Mouse (Mus musculus) forebrain, postnatal 0 days (tissue): ENCODE measurements around the gene Akap13. TPM values are rescaled to one million over a fixed set of nuclear protein-coding genes. Genes with fewer than 3 reads are reported as not detected.
"Not testable (repeated sequence)": the region's sequence is repeated elsewhere in the genome, so short reads cannot be mapped to it uniquely, and the experiment has no call there.

ENCODE experiments used
- ATAC-seq: fragments of 200-750 bp; cut with Nextera tagmentation; 2 replicates; pipeline ENCODE4 v1.8.0; 2017; ENCODE audit warnings: mild to moderate bottlenecking, moderate library complexity
- DNase-seq: peaks from one replicate; pipeline ENCODE4 v3.0.0-alpha.2; 2015
- H3K27ac ChIP-seq: fragments of 300-500 bp; sonication (generic); 2 replicates; pipeline ENCODE4 v1.5.1; 2014; ENCODE audit warnings: low read depth, mild to moderate bottlenecking, antibody characterized with exemption, low read length, moderate library complexity, mixed read lengths
- H3K27me3 ChIP-seq: fragments of 300-500 bp; sonication (generic); 2 replicates; pipeline ENCODE4 v1.6.1; 2014; ENCODE audit warnings: mild to moderate bottlenecking, low read length, mixed read lengths; ENCODE audit not compliant: insufficient read depth
- H3K36me3 ChIP-seq: fragments of 300-500 bp; sonication (generic); 2 replicates; pipeline ENCODE4 v1.6.1; 2014; ENCODE audit warnings: mild to moderate bottlenecking, moderate library complexity; ENCODE audit not compliant: insufficient read depth
- H3K4me1 ChIP-seq: fragments of 300-500 bp; sonication (generic); 2 replicates; pipeline ENCODE4 v1.6.1; 2014; ENCODE audit warnings: antibody characterized with exemption; ENCODE audit not compliant: insufficient read depth
- H3K4me2 ChIP-seq: fragments of 300-500 bp; sonication (generic); 2 replicates; pipeline ENCODE4 v1.6.1; 2014; ENCODE audit warnings: low read depth, mild to moderate bottlenecking, moderate library complexity
- H3K4me3 ChIP-seq: fragments of 300-500 bp; sonication (generic); 2 replicates; pipeline ENCODE4 v1.5.1; 2014; ENCODE audit warnings: low read depth, low read length, mixed read lengths
- H3K9ac ChIP-seq: fragments of 300-500 bp; sonication (generic); 2 replicates; pipeline ENCODE4 v1.6.1; 2014; ENCODE audit warnings: mild to moderate bottlenecking
- H3K9me3 ChIP-seq: fragments of 300-500 bp; sonication (generic); 2 replicates; pipeline ENCODE4 v1.6.1; 2016; ENCODE audit warnings: low read length
- CTCF ChIP-seq: sonication (generic); IDR thresholded peaks from 2 replicates; pipeline ENCODE4 v1.5.1; 2016; ENCODE audit warnings: antibody characterized with exemption, control low read depth, low read depth
- WGBS: fragments of 180-500 bp; shearing (Covaris S2); extraction: QIAGEN DNeasy Blood & Tissue Kit; methylation state at CpG from one replicate; pipeline ENCODE4 v1.1.7; 2014; 5-methylcytosine and 5-hydroxymethylcytosine counted together
- polyA plus RNA-seq: library from polyadenylated mRNA; unstranded; fragments of >200 nt; fragmentation: Nextera tagmentation; extraction: Ambion mirVana; gene quantifications from 2 replicates; pipeline ENCODE4 v1.2.1, GENCODE M21; 2015
- total RNA-seq: library from RNA; depleted of rRNA; stranded (reverse); fragments of >200 nt; gene quantifications from 2 replicates; pipeline ENCODE4 v1.2.3, GENCODE M21; 2014

Akap13 gene
- total and polyA plus RNA-seq, 2 experiments from 2014 or later, result 9.1 to 16.2 TPM

DNA sequence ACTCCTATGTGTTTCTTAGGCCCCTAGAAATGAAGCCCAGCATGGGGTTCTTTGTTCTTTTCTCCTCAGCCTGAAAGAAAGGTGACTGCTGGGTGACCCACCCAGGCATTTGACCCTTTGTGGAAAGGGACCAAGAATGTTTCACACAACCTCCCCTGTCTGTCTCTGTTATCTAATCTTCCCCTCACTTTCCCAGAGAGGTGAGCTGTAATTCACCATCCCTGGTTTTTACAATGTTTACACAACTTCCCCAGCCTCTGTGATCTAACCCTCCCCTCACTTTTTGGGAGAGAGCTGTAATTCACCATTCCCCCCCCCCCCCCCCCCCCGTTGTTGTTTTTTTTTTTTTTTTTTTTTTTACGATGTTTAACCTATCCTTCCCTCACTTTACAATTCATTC lies 331.5 kb downstream of the Akap13 start:
- 67% methylated on average over 1 of the region's 2 CpGs for WGBS
- Histone ChIP-seq H3K9ac (no peak overlapping the region), H3K27me3 (no peaks in the 10 kb centered on the region), H3K9me3 (no peaks in the 10 kb centered on the region), H3K4me3 (no peak overlapping the region), H3K4me1 (no peaks in the 10 kb centered on the region), H3K4me2 (no peak overlapping the region), H3K27ac (no peak overlapping the region), H3K36me3 (no peaks in the 10 kb centered on the region)
- no peak for DNase-seq
- no peak for TF ChIP-seq CTCF
- ATAC-seq, result no peak

GRCm38 (mm10) chr7:75787371-75787770 lies 332.0 kb downstream of the Akap13 start:
- Histone ChIP-seq H3K4me2 (no peak overlapping the region), H3K36me3 (no peaks in the 10 kb centered on the region), H3K4me1 (no peaks in the 10 kb centered on the region), H3K4me3 (no peak overlapping the region), H3K9me3 (no peaks in the 10 kb centered on the region), H3K27ac (no peak overlapping the region), H3K9ac (no peak overlapping the region), H3K27me3 (no peaks in the 10 kb centered on the region)
- no peak for DNase-seq
- TF ChIP-seq CTCF, result no peak
- WGBS, result 82% methylated on average over 3 of the region's 3 CpGs
- ATAC-seq, result no peak

DNA sequence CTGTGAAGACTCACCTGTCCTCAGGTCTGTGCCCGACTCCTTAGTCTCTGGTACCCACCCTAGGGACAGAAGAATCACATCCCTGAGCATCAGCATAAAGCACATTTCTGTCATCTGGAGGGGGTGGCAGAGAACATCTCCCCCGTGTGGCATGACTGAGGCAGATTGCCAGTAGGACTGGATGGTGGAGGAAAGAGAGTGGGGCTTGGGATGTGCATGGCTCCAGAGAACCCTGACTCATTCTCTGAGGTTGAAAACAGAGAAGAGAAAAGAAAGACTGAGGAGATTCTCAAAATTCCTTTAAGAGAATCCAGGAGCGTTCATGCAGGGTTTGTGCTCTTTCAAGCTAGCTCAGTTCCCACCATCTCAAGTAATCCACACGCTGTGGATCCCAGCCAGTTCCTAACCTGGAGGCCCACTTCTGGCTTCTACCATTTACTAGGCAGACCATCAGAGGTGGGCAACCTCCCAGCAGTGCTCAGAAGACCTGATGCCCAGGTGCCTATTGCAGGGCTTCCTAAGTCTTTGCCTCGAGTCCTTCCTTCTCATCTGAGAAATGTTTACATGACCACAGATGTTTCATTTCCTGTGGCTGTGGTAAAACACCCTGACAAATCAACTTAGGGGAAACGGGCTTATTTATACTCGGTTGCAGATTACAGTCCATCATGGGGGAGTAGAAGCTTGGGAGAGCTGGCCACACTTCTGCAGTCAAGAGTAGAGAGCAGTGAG lies 332.9 kb downstream of the Akap13 start:
- not testable (repeated sequence) for H3K27me3 ChIP-seq, H3K27ac ChIP-seq, H3K4me1 ChIP-seq, H3K4me2 ChIP-seq, DNase-seq, H3K9me3 ChIP-seq, ATAC-seq, H3K9ac ChIP-seq, H3K4me3 ChIP-seq, H3K36me3 ChIP-seq
- WGBS, result 70% methylated on average over 4 of the region's 7 CpGs

- not testable (repeated sequence) for H3K4me3 ChIP-seq, H3K27me3 ChIP-seq, H3K4me2 ChIP-seq, H3K9me3 ChIP-seq, H3K9ac ChIP-seq, ATAC-seq, H3K27ac ChIP-seq, H3K36me3 ChIP-seq, DNase-seq, H3K4me1 ChIP-seq
- 91% methylated on average over 3 of the region's 3 CpGs for WGBS
These were observed 333.4 kb downstream of the Akap13 start for GRCm38 (mm10) chr7:75788801-75789135.

GRCm38 (mm10) chr7:75789746-75790145 lies 334.4 kb downstream of the Akap13 start:
- ATAC-seq, result no peak
- Histone ChIP-seq H3K9me3 (no peaks in the 10 kb centered on the region), H3K27ac (no peak overlapping the region), H3K4me2 (no peak overlapping the region), H3K27me3 (no peaks in the 10 kb centered on the region), H3K4me1 (no peaks in the 10 kb centered on the region), H3K4me3 (no peak overlapping the region), H3K36me3 (no peaks in the 10 kb centered on the region), H3K9ac (no peak overlapping the region)
- DNase-seq, result no peak
- 97% methylated on average over 6 of the region's 6 CpGs for WGBS
- TF ChIP-seq CTCF, result no peak

- not testable (repeated sequence) for H3K4me2 ChIP-seq, H3K9me3 ChIP-seq, H3K27me3 ChIP-seq, H3K36me3 ChIP-seq, H3K9ac ChIP-seq, H3K4me1 ChIP-seq, DNase-seq, H3K27ac ChIP-seq, H3K4me3 ChIP-seq
- 68% methylated on average over 12 of the region's 13 CpGs for WGBS
- peak; percentile 88 for ATAC-seq
These were observed 335.9 kb downstream of the Akap13 start for GRCm38 (mm10) chr7:75791092-75791837.

DNA sequence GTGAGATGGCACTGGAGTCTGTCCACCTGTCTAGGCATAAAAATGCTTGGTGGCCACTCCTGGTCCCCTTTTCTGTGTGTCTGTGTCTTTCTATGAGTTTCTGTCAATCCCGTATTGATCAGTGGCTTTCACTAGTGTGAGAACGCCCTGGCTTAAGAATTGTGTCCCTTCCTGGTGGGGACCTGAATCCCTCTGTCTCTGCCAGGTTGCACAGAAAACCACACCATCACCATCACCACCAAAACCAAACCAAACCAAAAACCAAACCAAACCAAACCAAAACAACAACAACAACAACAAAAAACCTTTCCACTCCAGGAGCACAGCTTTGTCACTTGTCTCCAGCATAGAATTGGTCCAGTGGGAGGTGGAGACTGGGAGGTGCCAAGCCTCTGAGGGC lies 337.8 kb downstream of the Akap13 start:
- WGBS, result 56% methylated on average over 2 of the region's 2 CpGs
- Histone ChIP-seq H3K36me3 (no peaks in the 10 kb centered on the region), H3K9me3 (no peaks in the 10 kb centered on the region), H3K27ac (no peak overlapping the region), H3K27me3 (no peaks in the 10 kb centered on the region), H3K9ac (no peak overlapping the region), H3K4me1 (no peaks in the 10 kb centered on the region), H3K4me3 (no peak overlapping the region), H3K4me2 (no peak overlapping the region)
- ATAC-seq, result no peak
- TF ChIP-seq CTCF, result no peak
- DNase-seq, result no peak
